8 mouse cellular contexts compared by ENCODE assay signal in genomic region chr14:61682721-61683355, GRCm38 (mm10).
A peak's percentile ranks its signal among the peaks of the same experiment; 100 is the strongest.
DNase-seq lines count a peak whose midpoint lies in the region; ATAC-seq and TF ChIP-seq lines count a peak whose summit lies in the region.

No protein-coding gene starts in this region.

- peak; percentile 66 for ATAC-seq in intestine, embryonic 15.5 days

- H3K36me3 ChIP-seq in intestine, embryonic 15.5 days: no peaks in the 10 kb centered on the region
- H3K36me3 ChIP-seq in spleen, adult 2 months (ENCODE audit: control insufficient read depth, insufficient read depth, low read length): no peaks in the 10 kb centered on the region

- H3K4me3 ChIP-seq in intestine, embryonic 15.5 days (replicated peaks): peak overlapping the region; percentile 75
- H3K4me3 ChIP-seq in spleen, adult 2 months (ENCODE audit: extremely low read depth, insufficient read depth, insufficient read length): peak overlapping the region; percentile 82

- intact Hi-C loops in left cerebral cortex, postnatal 4 days (cut with DNase I): loop anchor here (5.0 to 10.0 kb wide), 2 partner anchors 36 to 362 kb away; no protein-coding TSS in a partner anchor

- H3K4me1 ChIP-seq in intestine, embryonic 15.5 days (replicated peaks): peaks cover 31% of the 10 kb centered on the region
- H3K4me1 ChIP-seq in spleen, adult 2 months (ENCODE audit: control insufficient read depth, insufficient read depth, insufficient read length): peaks cover 26% of the 10 kb centered on the region

- peak overlapping the region; percentile 97 for H3K4me2 ChIP-seq in intestine, embryonic 15.5 days (replicated peaks)

- under 1% methylated on average over 54 of the region's 54 CpGs for WGBS in intestine, embryonic 15.5 days
- WGBS in spleen, adult 2 months: under 1% methylated on average over 54 of the region's 54 CpGs

- no peaks in the 10 kb centered on the region for H3K9me3 ChIP-seq in intestine, embryonic 15.5 days

- peak; percentile 82 for DNase-seq in kidney, adult 18-20 months
- no peak for DNase-seq in kidney, adult 11 months
- peak; percentile 69 to 72 for DNase-seq in cerebellum, postnatal 36 days
- DNase-seq in gastrocnemius, adult 8-10 months (ENCODE audit: low spot score in 2 of 2): peak; percentile 39 to 64
- peak; percentile 70 for DNase-seq in left cerebral cortex, postnatal 4 days
- DNase-seq in mesoderm, embryonic 11.5 days (ENCODE audit: low read depth, low spot score): peak; percentile 56
- DNase-seq in spleen, adult 2 months (ENCODE audit: low read depth in 1 of 2, low spot score in 2 of 2): peak in 1 of 2 experiments; percentile 60

- no peak for TF ChIP-seq CTCF in spleen, adult 2 months (IDR thresholded peaks at IDR 0.05; ENCODE audit: extremely low read depth, insufficient read depth, insufficient read length, insufficient replicate concordance)

- H3K27ac ChIP-seq in intestine, embryonic 15.5 days: peak overlapping the region; percentile 96
- peak overlapping the region; percentile 100 for H3K27ac ChIP-seq in spleen, adult 2 months (ENCODE audit: insufficient read depth, low read length)

- TF ChIP-seq POLR2A in spleen, adult 2 months (IDR thresholded peaks at IDR 0.05; ENCODE audit: low read depth, low read length): peak; percentile 13; the same call in 1 of the 2 replicates

- H3K9ac ChIP-seq in intestine, embryonic 15.5 days: peak overlapping the region; percentile 85

- H3K27me3 ChIP-seq in intestine, embryonic 15.5 days (replicated peaks): peaks cover 12% of the 10 kb centered on the region; the same call in 1 of the 2 replicates
- H3K27me3 ChIP-seq in spleen, adult 2 months (ENCODE audit: control insufficient read depth, insufficient read depth, low read length): peaks cover 10% of the 10 kb centered on the region
